Mouse (Mus musculus) gastrocnemius, adult 8-10 months (tissue): Measurements from ENCODE around the gene 4930505A04Rik. TPM values are rescaled to one million over a fixed set of nuclear protein-coding genes. Genes with fewer than 3 reads are reported as not detected.

ENCODE experiments used
- total RNA-seq, 4 experiments: library from RNA; stranded (reverse); gene quantifications; 2 replicates each; pipeline ENCODE4 v1.2.4; 2022

Gene 4930505A04Rik
- total RNA-seq, 4 experiments from 2014 or later, result not detected

Other genes with a start within 250 kb of the 4930505A04Rik start
- gene Sptbn1, start 203.7 kb downstream of the 4930505A04Rik start, total RNA-seq, result 100 to 1,000 TPM in 2 of 4 experiments, 10 to 100 TPM in 2; 83.7 to 109 (median 98.4) TPM
- 100 to 1,000 TPM; 130 to 142 (median 135) TPM for gene Acyp2, start 177.8 kb upstream of the 4930505A04Rik start, total RNA-seq